Mouse (Mus musculus): ENCODE data around the gene Plekhg3. TPM values are rescaled to one million over a fixed set of nuclear protein-coding genes. Genes with fewer than 3 reads are reported as not detected.

The Plekhg3 gene
- polyA plus RNA-seq, 1 experiment from 2014 or later, result 10.3 TPM

- 66% methylated on average over 6 of the region's 6 CpGs for WGBS
- no peak overlapping the region for H3K27ac ChIP-seq (ENCODE audit: poor library complexity, severe bottlenecking)
- H3K36me3 ChIP-seq, result peaks cover 19% of the 10 kb centered on the region
- H3K9me3 ChIP-seq (replicated peaks), result no peaks in the 10 kb centered on the region
- 0 out of 2 replicates have a peak, but pooled peaks cover 5% of the 10 kb centered on the region for H3K27me3 ChIP-seq (replicated peaks)
- H3K4me1 ChIP-seq (replicated peaks), result peaks cover 13% of the 10 kb centered on the region
- H3K4me2 ChIP-seq, result no peak overlapping the region
- H3K9ac ChIP-seq, result no peak overlapping the region
- no peak overlapping the region for H3K4me3 ChIP-seq
- no peak for ATAC-seq (ENCODE audit: insufficient number of reproducible peaks, low FRiP score)
Measured at GRCm38 (mm10) chr12:76623374-76623773, 92.7 kb downstream of the Plekhg3 start.

Small RNA genes within 50 kb of the gene (microRNA-seq; reads per million reads assigned to microRNA genes)
- 0.94 reads per million for gene Mir5135

Other genes starting within 250 kb of the Plekhg3 start
- 8.5 and 9.1 TPM in 2 replicates for gene Akap5, start 206.0 kb upstream of the Plekhg3 start, polyA plus RNA-seq (2016; fragmentation: Nextera tagmentation; extraction: Ambion mirVana)
- 13.0 and 15.4 TPM in 2 replicates for gene Zbtb25, start 161.3 kb upstream of the Plekhg3 start, polyA plus RNA-seq (2016; fragmentation: Nextera tagmentation; extraction: Ambion mirVana)
- 9.9 and 10.4 TPM in 2 replicates for gene Zbtb1, start 160.6 kb upstream of the Plekhg3 start, polyA plus RNA-seq (2016; fragmentation: Nextera tagmentation; extraction: Ambion mirVana)
- gene Hspa2, start 126.7 kb upstream of the Plekhg3 start, polyA plus RNA-seq (2016; fragmentation: Nextera tagmentation; extraction: Ambion mirVana), result 23.2 and 23.9 TPM in 2 replicates
- 2.8 and 3.8 TPM in 2 replicates for gene Ppp1r36, start 113.4 kb upstream of the Plekhg3 start, polyA plus RNA-seq (2016; fragmentation: Nextera tagmentation; extraction: Ambion mirVana)
- gene Sptb, start 179.7 kb downstream of the Plekhg3 start, polyA plus RNA-seq (2016; fragmentation: Nextera tagmentation; extraction: Ambion mirVana), result 13.4 and 13.5 TPM in 2 replicates
- 124 and 131 TPM in 2 replicates for gene Churc1, start 234.6 kb downstream of the Plekhg3 start, polyA plus RNA-seq (2016; fragmentation: Nextera tagmentation; extraction: Ambion mirVana)
- 30.9 and 31.7 TPM in 2 replicates for gene Fntb, start 234.7 kb downstream of the Plekhg3 start, polyA plus RNA-seq (2016; fragmentation: Nextera tagmentation; extraction: Ambion mirVana)

All from heart, embryonic 12.5 days (tissue).